Mouse (Mus musculus) midbrain, embryonic 14.5 days (tissue): ENCODE data around the gene Asap3. TPM values are rescaled to one million over a fixed set of nuclear protein-coding genes. Genes with fewer than 3 reads are reported as not detected.

Experiments used
- ATAC-seq: fragments of 200-750 bp; cut with Nextera tagmentation; 2 replicates; pipeline ENCODE4 v1.8.0; 2017; ENCODE audit warnings: moderate number of reproducible peaks, moderate library complexity; ENCODE audit not compliant: low FRiP score, low TSS enrichment
- DNase-seq: peaks from one replicate; pipeline ENCODE4 v3.0.0-alpha.2; 2015
- H3K27ac ChIP-seq: fragments of 300-500 bp; sonication (generic); replicated peaks from 2 replicates; pipeline ENCODE4 v1.5.1; 2014; ENCODE audit warnings: mild to moderate bottlenecking, low read depth, low read length, moderate library complexity
- H3K27me3 ChIP-seq: fragments of 300-500 bp; sonication (generic); 2 replicates; pipeline ENCODE4 v1.6.1; 2014; ENCODE audit warnings: low read length, control low read depth, mixed read lengths; ENCODE audit not compliant: control insufficient read depth, insufficient read depth
- H3K36me3 ChIP-seq: fragments of 300-500 bp; sonication (generic); 2 replicates; pipeline ENCODE4 v1.6.1; 2014; ENCODE audit warnings: low read length, control low read depth; ENCODE audit not compliant: control insufficient read depth, insufficient read depth
- H3K4me1 ChIP-seq: fragments of 300-500 bp; sonication (generic); 2 replicates; pipeline ENCODE4 v1.6.1; 2014; ENCODE audit warnings: mild to moderate bottlenecking, antibody characterized with exemption, low read length, control low read depth; ENCODE audit not compliant: control insufficient read depth, insufficient read depth
- H3K4me2 ChIP-seq: fragments of 300-500 bp; sonication (generic); 2 replicates; pipeline ENCODE4 v1.6.1; 2014; ENCODE audit warnings: mild to moderate bottlenecking, low read length, moderate library complexity
- H3K4me3 ChIP-seq: fragments of 300-500 bp; sonication (generic); replicated peaks from 2 replicates; pipeline ENCODE4 v1.5.1; 2014; ENCODE audit warnings: low read depth, low read length
- H3K9ac ChIP-seq: fragments of 300-500 bp; sonication (generic); replicated peaks from 2 replicates; pipeline ENCODE4 v1.6.1; 2014; ENCODE audit warnings: mild to moderate bottlenecking, low read length, moderate library complexity
- H3K9me3 ChIP-seq: fragments of 300-500 bp; sonication (generic); 2 replicates; pipeline ENCODE4 v1.6.1; 2016; ENCODE audit warnings: low read length, control low read depth, mixed read lengths; ENCODE audit not compliant: control insufficient read depth
- WGBS: fragments of 180-500 bp; shearing (Covaris S2); extraction: QIAGEN DNeasy Blood & Tissue Kit; methylation state at CpG from one replicate; pipeline ENCODE4 v1.1.7; 2014; 5-methylcytosine and 5-hydroxymethylcytosine counted together
- polyA plus RNA-seq: library from polyadenylated mRNA; unstranded; fragments of >200 nt; fragmentation: Nextera tagmentation; extraction: Ambion mirVana; gene quantifications from 2 replicates; pipeline ENCODE4 v1.2.1, GENCODE M21; 2014

Asap3 gene
- polyA plus RNA-seq, 1 experiment from 2014 or later = 3.4 TPM

DNA sequence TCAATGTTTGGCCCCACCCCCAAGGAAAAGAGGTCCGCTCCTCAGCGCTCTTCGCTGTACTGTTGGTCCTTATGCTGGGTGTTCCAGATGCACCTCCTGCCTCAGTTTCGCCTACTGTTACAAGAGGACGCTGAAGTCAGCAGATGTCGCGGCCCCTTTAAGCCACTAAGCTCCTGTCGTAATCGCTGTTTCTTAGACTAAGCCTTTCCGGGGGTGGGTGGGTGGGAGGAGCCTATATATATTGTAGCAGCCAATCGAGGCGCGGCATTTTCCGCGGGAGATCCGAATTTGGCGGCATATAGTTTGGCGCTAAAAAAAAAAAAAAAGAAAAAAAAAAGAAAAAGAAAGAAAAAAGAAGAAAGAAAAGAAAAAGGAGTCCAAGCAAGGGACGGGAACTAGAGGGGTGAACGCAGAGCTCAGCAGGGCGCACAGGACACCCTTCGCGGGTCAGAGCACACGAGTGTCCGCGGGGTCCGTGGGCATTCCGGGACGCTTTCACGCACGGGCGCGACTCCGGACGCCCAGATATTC is 34.1 kb upstream of the Asap3 start, which contains the start of gene E2f2:
Gene E2f2 (plus strand): TSS at position 384 of the 531 bp plus-strand sequence.
- H3K27me3 ChIP-seq = no peaks in the 10 kb centered on the region
- peak; percentile 91 for DNase-seq
- H3K9ac ChIP-seq = peak within 1 kb of the TSS; percentile 41; the same call in 1 of the 2 replicates
- no peak within 1 kb of the TSS for H3K27ac ChIP-seq
- ATAC-seq = peak; percentile 60
- H3K36me3 ChIP-seq = no peaks in the 10 kb centered on the region
- peak within 1 kb of the TSS; percentile 100 for H3K4me2 ChIP-seq
- H3K4me1 ChIP-seq = peaks cover 14% of the 10 kb centered on the region; the same call in 1 of the 2 replicates
- H3K9me3 ChIP-seq = no peaks in the 10 kb centered on the region
- H3K4me3 ChIP-seq = peak within 1 kb of the TSS; percentile 57
- WGBS = under 1% methylated on average over 35 of the region's 35 CpGs

DNA sequence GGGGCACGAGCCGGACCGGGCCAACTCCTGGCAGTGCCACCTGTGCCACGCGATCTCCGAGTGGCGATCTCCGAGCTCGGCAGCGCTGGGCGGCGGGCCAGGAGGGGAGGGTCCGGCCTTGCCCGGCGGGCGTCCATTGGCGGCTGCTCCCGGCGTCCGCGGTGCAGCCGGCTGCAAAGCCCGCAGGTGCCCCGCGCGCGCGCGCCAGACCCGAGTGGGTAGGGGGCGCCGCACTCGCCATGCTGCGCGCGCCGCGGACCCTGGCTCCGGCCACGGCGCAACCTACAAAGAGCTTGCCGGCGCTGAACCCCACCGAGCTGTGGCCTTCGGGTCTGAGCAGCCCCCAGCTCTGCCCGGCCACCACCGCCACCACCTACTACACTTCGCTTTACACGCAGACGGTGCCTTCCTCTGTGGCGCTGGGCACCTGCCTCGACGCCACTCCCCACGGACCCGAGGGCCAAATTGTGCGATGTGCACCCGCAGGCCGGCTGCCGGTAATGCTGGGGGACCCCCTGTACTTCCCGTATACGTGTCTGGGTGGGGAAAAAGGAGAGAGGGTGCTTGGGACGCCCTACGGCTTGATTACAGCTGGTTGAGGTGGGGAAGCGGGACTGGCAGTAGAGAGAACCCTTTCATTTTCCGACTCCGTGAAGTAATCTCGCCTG is 33.5 kb upstream of the Asap3 start:
- peak overlapping the region; percentile 100 for H3K4me2 ChIP-seq
- peak overlapping the region; percentile 57 for H3K4me3 ChIP-seq
- ATAC-seq (peak; percentile 38; the same call in 1 of the 2 replicates), DNase-seq (peak; percentile 75)
- no peak overlapping the region for H3K27ac ChIP-seq
- H3K9ac ChIP-seq = peak overlapping the region; percentile 40; the same call in 1 of the 2 replicates
- H3K27me3 ChIP-seq = no peaks in the 10 kb centered on the region
- peaks cover 16% of the 10 kb centered on the region; the same call in 1 of the 2 replicates for H3K4me1 ChIP-seq
- WGBS = under 1% methylated on average over 67 of the region's 67 CpGs
- no peaks in the 10 kb centered on the region for H3K9me3 ChIP-seq
- no peaks in the 10 kb centered on the region for H3K36me3 ChIP-seq

DNA sequence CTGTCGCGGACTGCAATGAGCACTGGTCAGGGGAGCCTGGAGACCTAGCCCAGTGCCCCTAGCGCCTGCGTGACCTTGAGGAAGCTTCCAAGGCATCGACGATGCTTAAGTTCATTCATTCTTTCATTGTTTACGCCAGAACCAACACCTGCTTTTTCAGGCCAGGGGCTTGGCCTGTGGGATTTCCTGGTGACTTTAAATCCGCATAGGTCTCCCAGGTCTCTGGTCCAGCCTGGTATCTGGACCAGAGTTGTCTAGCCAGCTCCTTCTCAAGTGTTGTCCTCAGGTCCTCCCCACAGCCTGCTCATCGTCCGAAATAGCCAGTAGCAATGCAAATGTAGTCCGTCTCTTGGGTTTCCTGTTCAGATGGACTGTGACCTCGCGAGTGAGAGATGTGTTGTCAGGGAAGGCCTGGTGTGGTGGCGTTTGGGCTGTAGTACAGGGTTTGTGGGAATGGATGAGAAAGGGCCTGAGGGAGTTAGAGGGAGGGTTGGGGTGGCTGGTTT is 32.9 kb upstream of the Asap3 start:
- Histone ChIP-seq H3K4me2 (peak overlapping the region; percentile 100), H3K27me3 (no peaks in the 10 kb centered on the region), H3K9ac (peak overlapping the region; percentile 40; the same call in 1 of the 2 replicates), H3K9me3 (no peaks in the 10 kb centered on the region), H3K36me3 (no peaks in the 10 kb centered on the region), H3K4me1 (peaks cover 16% of the 10 kb centered on the region; the same call in 1 of the 2 replicates), H3K4me3 (peak overlapping the region; percentile 57), H3K27ac (no peak overlapping the region)
- WGBS = 2% methylated on average over 14 of the region's 14 CpGs
- ATAC-seq = no peak
- DNase-seq = no peak

DNA sequence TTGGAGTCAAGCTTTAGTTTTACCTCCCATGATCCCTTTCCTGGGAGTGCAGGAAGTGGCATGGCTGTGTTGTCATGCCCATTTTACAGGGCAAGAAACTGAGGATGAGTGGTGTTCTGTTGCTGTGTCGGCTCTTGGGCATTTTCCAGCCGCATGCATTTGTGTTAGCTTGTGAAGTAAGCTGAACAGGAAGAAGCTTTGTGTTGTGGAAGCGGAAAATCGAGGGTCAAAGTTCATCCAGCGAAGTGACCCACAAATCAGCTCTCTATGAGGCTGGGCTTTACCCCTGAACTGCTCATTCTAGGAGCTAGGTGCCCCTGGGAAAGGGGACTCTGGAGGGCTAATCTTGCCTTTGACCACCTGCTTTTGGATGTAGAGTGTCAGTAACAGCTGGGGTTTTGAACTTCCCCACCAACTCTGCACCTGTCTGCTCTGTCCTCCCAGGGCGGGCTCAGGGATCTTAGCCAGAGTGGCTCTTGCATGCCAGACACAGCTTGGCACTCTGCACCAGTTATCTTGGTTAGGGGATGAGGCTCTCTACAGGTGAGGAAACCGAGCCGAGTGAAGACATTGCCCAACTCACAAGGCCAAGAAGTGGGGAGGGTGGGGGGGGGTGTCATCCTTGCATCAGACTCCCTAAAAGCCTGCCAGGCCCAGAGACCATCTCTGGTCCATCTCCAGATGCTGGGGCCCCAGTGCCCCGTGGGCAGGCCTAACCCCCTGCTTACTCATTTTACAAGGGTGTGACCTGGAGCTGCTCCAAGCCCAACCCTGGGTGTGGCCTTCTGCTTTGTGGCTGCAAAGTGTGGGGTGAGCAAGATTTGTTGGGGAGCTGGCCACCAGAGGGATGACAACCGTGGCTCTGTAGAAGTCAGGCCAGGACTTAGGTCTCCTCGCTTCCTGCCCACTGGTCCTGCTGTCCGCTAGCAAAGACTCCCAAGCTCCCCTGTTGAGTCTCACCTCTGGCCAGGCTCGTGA is 31.7 kb upstream of the Asap3 start:
- Histone ChIP-seq H3K36me3 (no peaks in the 10 kb centered on the region), H3K27ac (no peak overlapping the region), H3K9ac (no peak overlapping the region), H3K4me1 (peaks cover 16% of the 10 kb centered on the region; the same call in 1 of the 2 replicates), H3K4me3 (no peak overlapping the region), H3K4me2 (0 out of 2 replicates have a peak overlapping the region, but pooled peaks have one; percentile 100), H3K27me3 (no peaks in the 10 kb centered on the region), H3K9me3 (no peaks in the 10 kb centered on the region)
- 61% methylated on average over 13 of the region's 13 CpGs for WGBS
- ATAC-seq = no peak
- DNase-seq = no peak

- Histone ChIP-seq H3K4me3 (no peak overlapping the region), H3K36me3 (no peaks in the 10 kb centered on the region), H3K9me3 (no peaks in the 10 kb centered on the region), H3K27me3 (no peaks in the 10 kb centered on the region), H3K9ac (no peak overlapping the region), H3K27ac (no peak overlapping the region), H3K4me1 (peaks cover 19% of the 10 kb centered on the region; the same call in 1 of the 2 replicates), H3K4me2 (no peak overlapping the region)
- DNase-seq (no peak), ATAC-seq (no peak)
- 72% methylated on average over 10 of the region's 10 CpGs for WGBS
Observed at GRCm38 (mm10) chr4:136176022-136176552, 30.1 kb upstream of the Asap3 start.

DNA sequence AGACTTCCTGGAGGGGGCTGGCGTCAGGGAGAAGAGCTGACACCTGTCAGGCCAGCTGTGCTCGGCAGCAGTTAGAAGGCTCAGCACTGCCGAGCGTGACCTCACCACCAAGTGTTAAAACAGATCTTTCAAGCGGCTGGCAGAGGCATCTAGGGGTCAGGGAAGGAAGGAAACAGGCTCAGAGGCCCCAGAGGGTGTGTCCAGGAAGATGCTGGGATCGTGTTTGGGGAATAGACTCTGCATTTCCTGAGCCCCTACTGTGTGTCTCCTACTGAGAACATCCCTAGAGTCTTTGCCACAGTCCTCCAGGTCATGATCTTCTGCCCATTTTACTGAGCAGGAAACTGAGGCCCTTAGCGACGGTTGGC is 28.9 kb upstream of the Asap3 start:
- Histone ChIP-seq H3K4me1 (peaks cover 16% of the 10 kb centered on the region; the same call in 1 of the 2 replicates), H3K9ac (no peak overlapping the region), H3K27ac (peak overlapping the region; percentile 1; the same call in 1 of the 2 replicates), H3K36me3 (no peaks in the 10 kb centered on the region), H3K27me3 (no peaks in the 10 kb centered on the region), H3K4me3 (no peak overlapping the region), H3K4me2 (no peak overlapping the region), H3K9me3 (no peaks in the 10 kb centered on the region)
- ATAC-seq (no peak), DNase-seq (no peak)
- 39% methylated on average over 8 of the region's 8 CpGs for WGBS

- ATAC-seq (peak; percentile 29; the same call in 1 of the 2 replicates), DNase-seq (peak; percentile 44)
- Histone ChIP-seq H3K27me3 (no peaks in the 10 kb centered on the region), H3K4me3 (no peak overlapping the region), H3K36me3 (no peaks in the 10 kb centered on the region), H3K9ac (no peak overlapping the region), H3K4me2 (no peak overlapping the region), H3K9me3 (no peaks in the 10 kb centered on the region), H3K27ac (peak overlapping the region; percentile 41; the same call in 1 of the 2 replicates), H3K4me1 (peaks cover 11% of the 10 kb centered on the region; the same call in 1 of the 2 replicates)
- WGBS = 38% methylated on average over 11 of the region's 11 CpGs
Observed at GRCm38 (mm10) chr4:136177612-136178474, 28.3 kb upstream of the Asap3 start.
